Mouse (Mus musculus) forebrain, postnatal 0 days (tissue): ENCODE data around the gene Foxd1. TPM values are rescaled to one million over a fixed set of nuclear protein-coding genes. Genes with fewer than 3 reads are reported as not detected.

Experiments
- ATAC-seq: fragments of 200-750 bp; cut with Nextera tagmentation; 2 replicates; pipeline ENCODE4 v1.8.0; 2017; ENCODE audit warnings: mild to moderate bottlenecking, moderate library complexity
- DNase-seq: peaks from one replicate; pipeline ENCODE4 v3.0.0-alpha.2; 2015
- H3K27ac ChIP-seq: fragments of 300-500 bp; sonication (generic); 2 replicates; pipeline ENCODE4 v1.5.1; 2014; ENCODE audit warnings: low read depth, mild to moderate bottlenecking, antibody characterized with exemption, low read length, moderate library complexity, mixed read lengths
- H3K27me3 ChIP-seq: fragments of 300-500 bp; sonication (generic); 2 replicates; pipeline ENCODE4 v1.6.1; 2014; ENCODE audit warnings: mild to moderate bottlenecking, low read length, mixed read lengths; ENCODE audit not compliant: insufficient read depth
- H3K36me3 ChIP-seq: fragments of 300-500 bp; sonication (generic); 2 replicates; pipeline ENCODE4 v1.6.1; 2014; ENCODE audit warnings: mild to moderate bottlenecking, moderate library complexity; ENCODE audit not compliant: insufficient read depth
- H3K4me1 ChIP-seq: fragments of 300-500 bp; sonication (generic); 2 replicates; pipeline ENCODE4 v1.6.1; 2014; ENCODE audit warnings: antibody characterized with exemption; ENCODE audit not compliant: insufficient read depth
- H3K4me2 ChIP-seq: fragments of 300-500 bp; sonication (generic); 2 replicates; pipeline ENCODE4 v1.6.1; 2014; ENCODE audit warnings: low read depth, mild to moderate bottlenecking, moderate library complexity
- H3K4me3 ChIP-seq: fragments of 300-500 bp; sonication (generic); 2 replicates; pipeline ENCODE4 v1.5.1; 2014; ENCODE audit warnings: low read depth, low read length, mixed read lengths
- H3K9ac ChIP-seq: fragments of 300-500 bp; sonication (generic); 2 replicates; pipeline ENCODE4 v1.6.1; 2014; ENCODE audit warnings: mild to moderate bottlenecking
- H3K9me3 ChIP-seq: fragments of 300-500 bp; sonication (generic); 2 replicates; pipeline ENCODE4 v1.6.1; 2016; ENCODE audit warnings: low read length
- CTCF ChIP-seq: sonication (generic); IDR thresholded peaks from 2 replicates; pipeline ENCODE4 v1.5.1; 2016; ENCODE audit warnings: antibody characterized with exemption, control low read depth, low read depth
- WGBS: fragments of 180-500 bp; shearing (Covaris S2); extraction: QIAGEN DNeasy Blood & Tissue Kit; methylation state at CpG from one replicate; pipeline ENCODE4 v1.1.7; 2014; 5-methylcytosine and 5-hydroxymethylcytosine counted together
- polyA plus RNA-seq: library from polyadenylated mRNA; unstranded; fragments of >200 nt; fragmentation: Nextera tagmentation; extraction: Ambion mirVana; gene quantifications from 2 replicates; pipeline ENCODE4 v1.2.1, GENCODE M21; 2015
- total RNA-seq: library from RNA; depleted of rRNA; stranded (reverse); fragments of >200 nt; gene quantifications from 2 replicates; pipeline ENCODE4 v1.2.3, GENCODE M21; 2014; rRNA removed

The Foxd1 gene
- total RNA-seq: 2.0 and 2.2 TPM in 2 replicates
- polyA plus RNA-seq: 0.62 and 0.86 TPM in 2 replicates

DNA sequence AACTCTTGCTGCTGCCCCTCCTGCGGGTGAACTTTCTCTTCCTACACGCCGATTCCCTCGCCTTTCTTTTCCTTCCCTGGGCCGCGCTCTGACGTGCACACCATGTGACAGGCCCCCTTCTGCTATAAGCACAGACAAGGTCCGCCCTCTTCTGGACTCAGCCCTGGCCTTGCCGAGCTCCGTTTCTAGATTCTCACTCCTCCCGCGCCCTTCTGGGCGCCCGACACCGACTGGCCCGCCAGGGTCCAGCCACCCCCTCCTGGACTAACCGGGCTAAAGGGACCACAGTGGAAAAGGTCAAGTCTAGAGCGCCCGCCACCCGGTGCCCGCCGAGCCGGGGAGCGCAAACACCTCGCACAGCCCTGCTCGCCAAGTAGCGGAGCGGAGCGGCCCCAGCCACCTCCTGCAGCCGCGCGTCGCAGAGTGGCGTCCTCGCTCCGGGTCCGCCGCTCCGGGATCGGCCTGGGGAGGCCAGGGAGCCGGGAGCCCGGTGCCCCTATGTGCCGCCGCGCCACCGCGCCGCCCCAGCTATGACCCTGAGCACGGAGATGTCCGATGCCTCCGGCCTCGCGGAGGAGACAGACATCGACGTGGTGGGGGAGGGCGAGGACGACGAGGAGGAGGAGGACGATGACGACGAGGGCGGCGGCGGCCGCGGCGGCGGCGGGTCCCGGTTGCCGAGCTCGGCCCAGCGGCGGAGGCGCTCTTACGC is at the start of gene Foxd1:
Foxd1 (plus strand) TSS at position 153 of the 712 bp plus-strand sequence.
- Histone ChIP-seq H3K4me3 (peak within 1 kb of the TSS; percentile 34), H3K4me1 (0 out of 2 replicates have a peak, but pooled peaks cover 4% of the 10 kb centered on the region), H3K4me2 (peak within 1 kb of the TSS; percentile 55), H3K9ac (peak within 1 kb of the TSS; percentile 22; the same call in 1 of the 2 replicates), H3K36me3 (no peaks in the 10 kb centered on the region), H3K27ac (no peak within 1 kb of the TSS; the same call in 1 of the 2 replicates), H3K27me3 (peaks cover 69% of the 10 kb centered on the region), H3K9me3 (no peaks in the 10 kb centered on the region)
- ATAC-seq: peak; percentile 74
- no peak for TF ChIP-seq CTCF
- 2% methylated on average over 74 of the region's 76 CpGs for WGBS
- DNase-seq: peak; percentile 26

GRCm38 (mm10) chr13:98305257-98305656 is 48.8 kb upstream of the Foxd1 start:
- no peak for DNase-seq
- ATAC-seq: no peak
- H3K27me3 ChIP-seq: no peaks in the 10 kb centered on the region
- H3K27ac ChIP-seq: no peak overlapping the region
- no peaks in the 10 kb centered on the region for H3K9me3 ChIP-seq
- H3K4me2 ChIP-seq: no peak overlapping the region
- H3K36me3 ChIP-seq: peaks cover 15% of the 10 kb centered on the region
- WGBS: 88% methylated on average over 9 of the region's 9 CpGs
- no peaks in the 10 kb centered on the region for H3K4me1 ChIP-seq
- H3K9ac ChIP-seq: no peak overlapping the region
- H3K4me3 ChIP-seq: no peak overlapping the region
- TF ChIP-seq CTCF: no peak

DNA sequence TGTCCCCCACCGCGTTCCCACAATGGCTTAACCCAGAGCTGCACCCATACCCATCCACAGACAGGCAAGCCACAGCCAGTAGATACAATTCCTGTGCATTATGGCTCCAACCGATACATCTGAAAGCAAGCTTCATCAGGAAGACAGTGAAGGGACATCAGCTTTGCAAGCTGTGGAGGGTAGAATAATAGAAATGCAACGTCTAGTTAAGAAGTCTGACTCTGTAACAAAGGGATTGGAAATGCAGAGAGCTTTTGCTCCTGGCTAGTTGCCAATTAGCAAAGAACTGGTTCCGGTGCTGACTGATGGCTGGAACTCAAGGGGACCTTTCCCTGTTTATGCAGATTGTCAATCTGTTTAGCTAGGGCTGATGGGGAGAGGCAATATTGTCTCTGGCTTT is 47.6 kb upstream of the Foxd1 start:
- H3K4me2 ChIP-seq: no peak overlapping the region
- H3K4me1 ChIP-seq: no peaks in the 10 kb centered on the region
- DNase-seq (peak; percentile 17), ATAC-seq (peak; percentile 45; the same call in 1 of the 2 replicates)
- 31% methylated on average over 5 of the region's 5 CpGs for WGBS
- no peak overlapping the region; the same call in 1 of the 2 replicates for H3K27ac ChIP-seq
- H3K4me3 ChIP-seq: no peak overlapping the region
- H3K9ac ChIP-seq: no peak overlapping the region
- no peak for TF ChIP-seq CTCF
- H3K9me3 ChIP-seq: no peaks in the 10 kb centered on the region
- peaks cover 26% of the 10 kb centered on the region for H3K36me3 ChIP-seq
- H3K27me3 ChIP-seq: no peaks in the 10 kb centered on the region

DNA sequence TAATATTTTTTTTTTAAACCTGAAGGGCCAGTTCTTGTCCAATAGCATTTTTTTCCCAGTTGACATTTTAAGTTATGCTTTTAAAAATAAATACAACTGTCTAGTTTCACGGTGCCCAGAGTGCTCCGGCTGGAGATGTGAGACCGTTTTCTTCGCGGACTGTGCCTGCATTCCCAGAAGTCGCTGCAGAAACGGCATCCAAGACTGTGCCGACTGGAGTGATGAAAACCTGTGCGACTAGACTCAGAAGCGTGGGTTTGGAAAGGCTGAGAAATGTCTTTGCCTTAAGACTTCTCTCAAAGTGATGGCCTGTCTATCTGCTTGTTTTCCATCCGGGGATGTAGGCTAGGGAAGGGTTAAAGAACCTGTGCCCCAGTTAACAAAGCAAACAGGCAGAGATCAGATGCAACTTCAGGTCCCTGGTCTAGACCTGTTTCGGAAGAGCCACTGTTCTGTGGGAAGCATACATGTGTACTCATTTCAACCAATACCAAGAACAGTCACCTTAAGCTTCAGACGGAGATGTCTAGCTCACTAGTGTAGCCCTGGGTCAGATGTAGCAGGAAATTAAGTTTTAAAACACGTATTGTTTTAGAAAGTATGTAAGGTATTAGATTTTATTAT is 47.1 kb upstream of the Foxd1 start:
- 49% methylated on average over 14 of the region's 14 CpGs for WGBS
- Histone ChIP-seq H3K4me3 (no peak overlapping the region), H3K9ac (no peak overlapping the region), H3K36me3 (peaks cover 31% of the 10 kb centered on the region), H3K27ac (peak overlapping the region; percentile 9; the same call in 1 of the 2 replicates), H3K4me2 (no peak overlapping the region), H3K4me1 (no peaks in the 10 kb centered on the region), H3K9me3 (no peaks in the 10 kb centered on the region), H3K27me3 (no peaks in the 10 kb centered on the region)
- no peak for DNase-seq
- ATAC-seq: no peak; the same call in 1 of the 2 replicates
- no peak for TF ChIP-seq CTCF

DNA sequence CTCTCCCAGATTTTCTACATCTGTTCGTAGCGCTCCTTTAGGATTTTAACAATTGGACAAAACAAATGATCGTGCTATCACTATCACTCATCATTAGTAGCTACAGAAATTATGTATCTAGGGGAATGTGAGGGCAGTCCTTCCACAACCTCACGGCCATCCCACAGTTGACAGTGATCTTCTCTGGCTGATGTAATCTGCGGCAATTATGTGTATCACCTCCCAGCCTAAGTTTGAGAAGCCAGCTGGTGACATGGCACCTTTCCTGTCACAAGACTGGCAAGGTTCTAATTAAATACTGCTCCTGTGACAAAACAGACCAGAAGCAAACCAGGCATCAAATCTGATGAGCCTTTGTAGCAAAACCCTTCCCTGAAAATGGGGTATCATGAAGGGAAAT is 46.0 kb upstream of the Foxd1 start:
- H3K36me3 ChIP-seq: peaks cover 40% of the 10 kb centered on the region
- DNase-seq (no peak), ATAC-seq (no peak)
- H3K9me3 ChIP-seq: no peaks in the 10 kb centered on the region
- no peak overlapping the region for H3K27ac ChIP-seq
- no peak overlapping the region for H3K9ac ChIP-seq
- TF ChIP-seq CTCF: no peak
- H3K4me1 ChIP-seq: no peaks in the 10 kb centered on the region
- no peak overlapping the region for H3K4me2 ChIP-seq
- H3K4me3 ChIP-seq: no peak overlapping the region
- H3K27me3 ChIP-seq: no peaks in the 10 kb centered on the region
- WGBS: 77% methylated on average over 5 of the region's 5 CpGs

GRCm38 (mm10) chr13:98308724-98309123 is 45.3 kb upstream of the Foxd1 start:
- peaks cover 47% of the 10 kb centered on the region for H3K36me3 ChIP-seq
- no peak for TF ChIP-seq CTCF
- WGBS: 82% methylated on average over 4 of the region's 4 CpGs

GRCm38 (mm10) chr13:98311597-98311996 is 42.4 kb upstream of the Foxd1 start:
- DNase-seq (no peak), ATAC-seq (no peak)
- H3K27ac ChIP-seq: no peak overlapping the region
- H3K9me3 ChIP-seq: no peaks in the 10 kb centered on the region
- 96% methylated on average over 5 of the region's 5 CpGs for WGBS
- H3K27me3 ChIP-seq: no peaks in the 10 kb centered on the region
- no peak overlapping the region for H3K9ac ChIP-seq
- no peak overlapping the region for H3K4me3 ChIP-seq
- H3K4me1 ChIP-seq: peaks cover 6% of the 10 kb centered on the region; the same call in 1 of the 2 replicates
- peaks cover 47% of the 10 kb centered on the region for H3K36me3 ChIP-seq
- H3K4me2 ChIP-seq: no peak overlapping the region
- TF ChIP-seq CTCF: no peak

More at GRCm38 (mm10) chr13:98308724-98309123, 45.3 kb upstream of the Foxd1 start:
- ATAC-seq: no peak
- Histone ChIP-seq H3K4me2 (no peak overlapping the region), H3K4me1 (no peaks in the 10 kb centered on the region), H3K27ac (no peak overlapping the region), H3K9me3 (no peaks in the 10 kb centered on the region), H3K27me3 (no peaks in the 10 kb centered on the region), H3K4me3 (no peak overlapping the region), H3K9ac (no peak overlapping the region)
- DNase-seq: no peak
